Mouse (Mus musculus) lung, adult 2 months (tissue): ENCODE data around the gene Kcnq2. TPM values are rescaled to one million over a fixed set of nuclear protein-coding genes. Genes with fewer than 3 reads are reported as not detected.

Source experiments
- DNase-seq: peaks from one replicate; pipeline ENCODE4 v3.0.0; 2022
- H3K4me1 ChIP-seq: fragments of 200-500 bp; 2 replicates; pipeline ENCODE4 v1.6.1; 2011; ENCODE audit warnings: low read length; ENCODE audit not compliant: control insufficient read depth, insufficient read depth
- H3K4me3 ChIP-seq: fragments of 200-500 bp; replicated peaks from 2 replicates; pipeline ENCODE3; 2011; ENCODE audit warnings: low read depth, mild to moderate bottlenecking, control low read depth, low read length; ENCODE audit errors: extremely low read depth
- CTCF ChIP-seq: fragments of 200-500 bp; IDR thresholded peaks from 2 replicates; pipeline ENCODE4 v1.5.1; 2011; ENCODE audit warnings: mild to moderate bottlenecking, low read length, control low read depth; ENCODE audit not compliant: insufficient read depth
- POLR2A ChIP-seq: fragments of 200-500 bp; IDR thresholded peaks from 2 replicates; pipeline ENCODE4 v1.6.1; 2011; ENCODE audit warnings: low read depth, mild to moderate bottlenecking, control low read depth, low read length, borderline replicate concordance; ENCODE audit errors: extremely low read depth
- WGBS: fragments of 180-500 bp; shearing (Covaris S2); methylation state at CpG from one replicate; pipeline ENCODE4 v1.1.7; 2018; 5-methylcytosine and 5-hydroxymethylcytosine counted together
- polyA plus RNA-seq: library from polyadenylated mRNA; depleted of rRNA; stranded (reverse); fragments of >200 nt; gene quantifications from 2 replicates; pipeline ENCODE4 v1.2.3, GENCODE M21; 2012

Kcnq2 gene
- polyA plus RNA-seq, 1 experiment, result 0.02 TPM

- Histone ChIP-seq H3K4me3 (no peak overlapping the region), H3K4me1 (no peaks in the 10 kb centered on the region)
- no peak for DNase-seq
- WGBS, result 7% methylated on average over 22 of the region's 22 CpGs
- TF ChIP-seq CTCF (no peak), POLR2A (no peak)
Observed at GRCm38 (mm10) chr2:181133837-181134590, 1.1 kb downstream of the Kcnq2 start.

DNA sequence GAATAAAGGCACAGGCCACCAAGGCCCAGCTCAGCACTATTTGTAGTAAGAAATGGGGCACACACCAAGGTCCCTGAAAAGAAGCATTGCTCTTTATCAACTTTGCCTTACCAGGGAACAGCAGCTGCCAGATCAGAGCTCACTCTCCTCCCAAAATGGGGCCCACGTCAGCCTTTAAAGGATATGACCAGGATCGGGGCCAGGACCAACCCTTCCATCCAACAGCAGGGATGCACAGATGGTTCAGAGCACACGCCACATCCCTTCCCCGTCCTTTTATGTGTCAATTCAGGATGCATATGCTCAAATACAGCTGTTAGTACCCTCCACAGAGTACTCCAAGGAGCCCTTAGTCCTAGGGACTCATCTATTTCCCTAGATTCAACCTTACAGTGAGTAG lies 4.9 kb downstream of the Kcnq2 start:
- WGBS, result 62% methylated on average over 4 of the region's 4 CpGs
- Histone ChIP-seq H3K4me3 (no peak overlapping the region), H3K4me1 (no peaks in the 10 kb centered on the region)
- no peak for DNase-seq
- no peak for TF ChIP-seq POLR2A
- no peak for TF ChIP-seq CTCF

GRCm38 (mm10) chr2:181128963-181129362 lies 6.1 kb downstream of the Kcnq2 start:
- DNase-seq, result no peak
- no peak for TF ChIP-seq POLR2A
- no peak for TF ChIP-seq CTCF
- no peaks in the 10 kb centered on the region for H3K4me1 ChIP-seq
- WGBS, result 60% methylated on average over 4 of the region's 4 CpGs
- no peak overlapping the region for H3K4me3 ChIP-seq

GRCm38 (mm10) chr2:181127786-181128185 lies 7.3 kb downstream of the Kcnq2 start:
- 39% methylated on average over 3 of the region's 3 CpGs for WGBS
- no peaks in the 10 kb centered on the region for H3K4me1 ChIP-seq
- DNase-seq, result no peak
- TF ChIP-seq CTCF, result no peak
- no peak for TF ChIP-seq POLR2A
- H3K4me3 ChIP-seq, result no peak overlapping the region

DNA sequence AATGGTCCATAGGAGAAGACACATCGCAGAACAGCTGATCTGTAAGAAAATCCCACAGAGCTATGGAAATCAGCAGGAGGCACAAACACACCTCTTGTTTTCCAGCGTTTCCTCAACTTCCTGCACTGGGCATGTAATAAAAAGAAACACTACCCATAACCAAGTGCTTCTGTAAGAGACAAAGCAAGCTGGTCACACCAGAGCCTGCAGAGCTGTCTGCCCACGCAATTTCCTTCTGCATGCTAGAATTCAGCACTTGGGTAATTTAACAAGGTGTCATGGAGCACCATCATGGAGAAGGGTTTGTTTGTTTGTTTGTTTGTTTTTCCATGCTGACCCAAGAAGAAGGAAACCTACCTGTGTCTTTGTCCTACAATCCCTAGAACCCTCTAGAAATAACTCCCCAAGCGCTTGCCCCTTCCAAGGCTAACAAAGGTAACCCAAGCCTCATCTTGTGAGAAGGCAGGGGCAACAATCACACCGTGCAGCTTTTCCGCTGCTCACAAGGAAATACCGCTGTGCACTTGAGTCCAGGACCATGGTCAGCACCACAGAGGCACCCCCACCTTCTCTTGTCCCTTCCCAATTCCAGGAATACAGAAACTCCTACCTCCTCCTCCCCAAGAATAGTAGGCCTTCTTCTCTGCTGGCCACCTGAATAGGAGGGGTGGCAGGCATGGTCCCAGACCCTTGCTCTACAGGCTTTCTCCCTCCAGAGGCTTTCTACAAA lies 9.2 kb downstream of the Kcnq2 start:
- 37% methylated on average over 7 of the region's 7 CpGs for WGBS
- Histone ChIP-seq H3K4me1 (no peaks in the 10 kb centered on the region), H3K4me3 (no peak overlapping the region)
- no peak for TF ChIP-seq CTCF
- no peak for TF ChIP-seq POLR2A
- no peak for DNase-seq

DNA sequence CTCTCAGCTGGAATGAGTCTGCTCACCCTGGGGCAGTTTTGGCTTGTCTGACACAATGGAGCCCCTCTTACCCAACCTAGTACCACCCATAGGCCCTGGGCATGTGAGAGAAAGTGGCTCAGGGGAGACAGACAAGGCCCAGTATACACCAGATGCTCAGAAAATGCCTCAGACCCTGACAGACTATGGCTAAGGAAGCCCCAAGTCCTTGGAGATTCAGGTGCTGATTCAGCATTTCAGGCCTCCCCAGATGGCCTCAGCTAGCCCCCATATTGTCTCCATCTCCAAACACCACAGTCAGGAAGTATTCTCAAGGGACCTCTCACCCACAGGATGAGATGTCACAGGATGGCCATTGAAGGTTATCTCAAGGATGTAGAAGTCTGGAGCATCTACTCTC lies 12.5 kb downstream of the Kcnq2 start:
- Histone ChIP-seq H3K4me1 (no peaks in the 10 kb centered on the region), H3K4me3 (no peak overlapping the region)
- TF ChIP-seq POLR2A (no peak), CTCF (no peak)
- DNase-seq, result no peak

DNA sequence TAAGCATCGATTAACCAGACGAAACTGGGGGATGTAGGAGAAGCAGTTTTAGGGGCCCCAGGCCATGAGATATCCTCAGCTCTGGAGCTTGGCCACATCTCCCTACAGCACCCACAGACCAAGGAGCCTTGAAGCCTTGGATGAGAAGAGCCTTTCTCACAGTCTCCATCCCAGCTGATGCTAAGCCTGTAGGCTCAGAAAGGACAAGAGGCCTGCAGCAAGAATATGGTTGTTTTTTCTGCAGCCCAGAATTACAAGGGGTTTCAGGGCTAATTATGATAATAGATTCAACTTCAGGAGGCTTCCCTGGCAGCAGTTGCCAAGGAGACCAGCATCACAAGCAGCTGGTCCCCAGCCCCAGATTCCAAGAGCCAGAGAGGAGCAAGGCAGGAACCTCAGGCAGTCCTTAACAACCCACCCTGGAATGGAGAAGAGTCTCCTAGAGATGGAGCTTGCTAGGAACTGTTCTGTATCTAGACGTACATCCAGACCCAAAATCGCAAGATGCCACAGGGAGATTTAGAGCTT lies 14.1 kb downstream of the Kcnq2 start:
- H3K4me1 ChIP-seq, result no peaks in the 10 kb centered on the region
- 77% methylated on average over 4 of the region's 4 CpGs for WGBS
- no peak for DNase-seq

GRCm38 (mm10) chr2:181119952-181120351 lies 15.1 kb downstream of the Kcnq2 start:
- no peak overlapping the region for H3K4me3 ChIP-seq
- 23% methylated on average over 10 of the region's 10 CpGs for WGBS
- no peaks in the 10 kb centered on the region for H3K4me1 ChIP-seq
- no peak for DNase-seq
- TF ChIP-seq POLR2A (no peak), CTCF (no peak)

More for the DNA sequence above, 14.1 kb downstream of the Kcnq2 start:
- H3K4me3 ChIP-seq, result no peak overlapping the region
- TF ChIP-seq CTCF (no peak), POLR2A (no peak)

- no peak for DNase-seq
- TF ChIP-seq POLR2A (no peak), CTCF (no peak)
- no peaks in the 10 kb centered on the region for H3K4me1 ChIP-seq
- H3K4me3 ChIP-seq, result no peak overlapping the region
- 75% methylated on average over 5 of the region's 5 CpGs for whole genome bisulfite sequencing
Observed at GRCm38 (mm10) chr2:181116436-181116835, 18.7 kb downstream of the Kcnq2 start.
